Mouse (Mus musculus) kidney, postnatal 0 days (tissue): ENCODE data around the gene Gcc2. TPM values are rescaled to one million over a fixed set of nuclear protein-coding genes. Genes with fewer than 3 reads are reported as not detected.
"Not testable (repeated sequence)": the region's sequence is repeated elsewhere in the genome, so short reads cannot be mapped to it uniquely, and the experiment has no call there.

Source experiments
- ATAC-seq: fragments of 200-750 bp; cut with Nextera tagmentation; replicated peaks from 2 replicates; pipeline ENCODE4 v1.8.0; 2017; ENCODE audit warnings: low read depth, moderate number of reproducible peaks, moderate TSS enrichment, moderate library complexity; ENCODE audit not compliant: low FRiP score
- DNase-seq: peaks from one replicate; pipeline ENCODE4 v3.0.0-alpha.2; 2016; ENCODE audit warnings: low spot score
- H3K27ac ChIP-seq: fragments of 300-500 bp; sonication (generic); 2 replicates; pipeline ENCODE4 v1.5.1; 2014; ENCODE audit warnings: mild to moderate bottlenecking
- H3K27me3 ChIP-seq: fragments of 300-500 bp; sonication (generic); 2 replicates; pipeline ENCODE4 v1.6.1; 2014; ENCODE audit warnings: low read length, mixed read lengths; ENCODE audit not compliant: insufficient read depth
- H3K36me3 ChIP-seq: fragments of 300-500 bp; sonication (generic); 2 replicates; pipeline ENCODE4 v1.6.1; 2014; ENCODE audit warnings: low read length, mixed read lengths; ENCODE audit not compliant: insufficient read depth
- H3K4me1 ChIP-seq: fragments of 300-500 bp; sonication (generic); replicated peaks from 2 replicates; pipeline ENCODE4 v1.6.1; 2014; ENCODE audit warnings: antibody characterized with exemption, low read length, mixed read lengths; ENCODE audit not compliant: insufficient read depth
- H3K4me2 ChIP-seq: fragments of 300-500 bp; sonication (generic); 2 replicates; pipeline ENCODE4 v1.6.1; 2014; ENCODE audit warnings: mild to moderate bottlenecking, low read length, moderate library complexity, mixed read lengths
- H3K4me3 ChIP-seq: fragments of 300-500 bp; sonication (generic); replicated peaks from 2 replicates; pipeline ENCODE4 v1.5.1; 2014; ENCODE audit warnings: low read depth, low read length
- H3K9ac ChIP-seq: fragments of 300-500 bp; sonication (generic); 2 replicates; pipeline ENCODE4 v1.6.1; 2014; ENCODE audit warnings: low read depth, low read length
- H3K9me3 ChIP-seq: fragments of 300-500 bp; sonication (generic); replicated peaks from 2 replicates; pipeline ENCODE4 v1.6.1; 2016; ENCODE audit warnings: low read length, inconsistent platforms, mixed read lengths
- CTCF ChIP-seq: IDR thresholded peaks from 2 replicates; pipeline ENCODE4 v1.5.1; 2016; ENCODE audit warnings: antibody characterized with exemption, low read depth, mild to moderate bottlenecking, moderate library complexity
- WGBS: fragments of 180-500 bp; shearing (Covaris S2); extraction: QIAGEN DNeasy Blood & Tissue Kit; methylation state at CpG from one replicate; pipeline ENCODE4 v1.1.7; 2014; 5-methylcytosine and 5-hydroxymethylcytosine counted together
- polyA plus RNA-seq: library from polyadenylated mRNA; unstranded; fragments of >200 nt; fragmentation: Nextera tagmentation; extraction: Ambion mirVana; gene quantifications from 2 replicates; pipeline ENCODE4 v1.2.1, GENCODE M21; 2015

The Gcc2 gene
- polyA plus RNA-seq, 1 experiment from 2014 or later, result 75.8 TPM

DNA sequence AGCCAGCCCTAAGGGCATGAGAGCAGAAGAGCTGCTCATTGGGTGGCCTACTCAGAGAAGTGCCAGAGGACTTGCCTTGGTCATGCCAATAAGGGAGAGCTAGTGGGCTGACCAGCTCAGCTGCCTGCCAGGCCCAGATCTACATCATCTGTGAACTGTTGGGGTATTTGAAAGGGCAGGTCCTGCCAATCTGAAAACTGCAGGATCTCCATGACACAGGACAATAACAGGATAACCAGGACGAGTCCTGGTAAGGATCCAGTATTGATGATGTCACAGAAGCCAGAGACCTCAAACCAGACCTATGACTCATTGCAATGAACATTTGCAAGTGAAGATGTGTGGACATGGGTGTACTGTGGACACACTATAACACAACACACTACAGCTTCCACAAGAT, 55.5 kb downstream of the Gcc2 start:
- peaks cover 17% of the 10 kb centered on the region for H3K36me3 ChIP-seq
- H3K4me1 ChIP-seq, result no peaks in the 10 kb centered on the region
- no peak overlapping the region for H3K4me2 ChIP-seq
- no peak for DNase-seq
- TF ChIP-seq CTCF, result no peak
- H3K27me3 ChIP-seq, result no peaks in the 10 kb centered on the region
- ATAC-seq, result no peak
- WGBS, result 76% methylated on average over 1 of the region's 1 CpGs
- no peak overlapping the region for H3K27ac ChIP-seq
- H3K9me3 ChIP-seq, result no peaks in the 10 kb centered on the region
- no peak overlapping the region for H3K4me3 ChIP-seq
- no peak overlapping the region for H3K9ac ChIP-seq

DNA sequence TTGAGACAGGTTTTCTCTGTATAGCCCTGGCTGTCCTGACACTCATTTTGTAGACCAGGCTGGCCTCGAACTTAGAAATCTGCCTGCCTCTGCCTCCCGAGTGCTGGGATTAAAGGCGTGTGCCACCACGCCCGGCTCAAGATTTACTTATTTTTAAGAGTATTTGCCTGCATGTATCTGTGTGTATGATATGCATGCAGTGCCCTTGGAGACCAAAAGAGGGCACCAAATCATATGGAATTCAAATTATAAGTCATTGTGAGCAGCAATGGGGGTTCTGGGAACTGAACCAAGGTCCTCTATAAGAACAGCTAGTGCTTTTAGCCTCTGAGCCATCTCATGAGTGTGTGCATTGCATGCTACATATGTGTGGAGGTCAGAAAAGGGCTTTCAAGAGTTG, 57.6 kb downstream of the Gcc2 start:
- Histone ChIP-seq H3K4me3 (no peak overlapping the region), H3K27me3 (no peaks in the 10 kb centered on the region), H3K9ac (no peak overlapping the region), H3K4me2 (no peak overlapping the region), H3K4me1 (no peaks in the 10 kb centered on the region), H3K9me3 (no peaks in the 10 kb centered on the region), H3K36me3 (peaks cover 17% of the 10 kb centered on the region), H3K27ac (no peak overlapping the region)
- no peak for TF ChIP-seq CTCF
- no peak for ATAC-seq
- WGBS, result 97% methylated on average over 5 of the region's 5 CpGs
- no peak for DNase-seq

DNA sequence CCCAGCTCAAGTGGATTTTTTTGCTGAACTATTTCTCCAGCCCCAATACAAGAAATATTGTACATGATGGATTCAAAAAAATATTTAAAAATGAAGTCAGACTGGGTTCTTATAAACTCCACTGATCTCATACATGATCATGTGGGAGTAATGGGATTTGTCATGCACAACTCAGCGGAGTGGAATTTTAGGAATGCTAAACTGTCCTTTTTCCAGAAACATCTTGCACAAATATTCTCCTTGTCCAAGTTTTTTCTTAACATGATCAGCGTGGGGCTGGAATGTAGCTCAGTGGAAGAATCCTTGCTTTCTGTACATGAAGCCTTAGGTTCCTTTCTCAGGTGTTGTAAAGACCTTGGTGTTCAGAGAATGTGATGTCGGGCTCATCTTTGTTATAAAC, 65.6 kb downstream of the Gcc2 start:
- TF ChIP-seq CTCF, result no peak
- Histone ChIP-seq H3K4me1 (peaks cover 10% of the 10 kb centered on the region; the same call in 1 of the 2 replicates), H3K4me3 (no peak overlapping the region), H3K9ac (no peak overlapping the region), H3K27me3 (no peaks in the 10 kb centered on the region), H3K27ac (no peak overlapping the region), H3K9me3 (no peaks in the 10 kb centered on the region), H3K36me3 (no peaks in the 10 kb centered on the region), H3K4me2 (no peak overlapping the region)
- DNase-seq (peak; percentile 37), ATAC-seq (no peak)
- WGBS, result 84% methylated on average over 3 of the region's 3 CpGs

GRCm38 (mm10) chr10:58322361-58323027, 67.2 kb downstream of the Gcc2 start:
- Histone ChIP-seq H3K27ac (peak overlapping the region; percentile 93), H3K27me3 (no peaks in the 10 kb centered on the region), H3K4me3 (0 out of 2 replicates have a peak overlapping the region, but pooled peaks have one; percentile 81), H3K9ac (peak overlapping the region; percentile 45; the same call in 1 of the 2 replicates), H3K4me1 (peaks cover 12% of the 10 kb centered on the region; the same call in 1 of the 2 replicates), H3K36me3 (no peaks in the 10 kb centered on the region), H3K9me3 (no peaks in the 10 kb centered on the region), H3K4me2 (peak overlapping the region; percentile 52)
- no peak for TF ChIP-seq CTCF
- DNase-seq (no peak), ATAC-seq (no peak)
- WGBS, result 29% methylated on average over 6 of the region's 6 CpGs

DNA sequence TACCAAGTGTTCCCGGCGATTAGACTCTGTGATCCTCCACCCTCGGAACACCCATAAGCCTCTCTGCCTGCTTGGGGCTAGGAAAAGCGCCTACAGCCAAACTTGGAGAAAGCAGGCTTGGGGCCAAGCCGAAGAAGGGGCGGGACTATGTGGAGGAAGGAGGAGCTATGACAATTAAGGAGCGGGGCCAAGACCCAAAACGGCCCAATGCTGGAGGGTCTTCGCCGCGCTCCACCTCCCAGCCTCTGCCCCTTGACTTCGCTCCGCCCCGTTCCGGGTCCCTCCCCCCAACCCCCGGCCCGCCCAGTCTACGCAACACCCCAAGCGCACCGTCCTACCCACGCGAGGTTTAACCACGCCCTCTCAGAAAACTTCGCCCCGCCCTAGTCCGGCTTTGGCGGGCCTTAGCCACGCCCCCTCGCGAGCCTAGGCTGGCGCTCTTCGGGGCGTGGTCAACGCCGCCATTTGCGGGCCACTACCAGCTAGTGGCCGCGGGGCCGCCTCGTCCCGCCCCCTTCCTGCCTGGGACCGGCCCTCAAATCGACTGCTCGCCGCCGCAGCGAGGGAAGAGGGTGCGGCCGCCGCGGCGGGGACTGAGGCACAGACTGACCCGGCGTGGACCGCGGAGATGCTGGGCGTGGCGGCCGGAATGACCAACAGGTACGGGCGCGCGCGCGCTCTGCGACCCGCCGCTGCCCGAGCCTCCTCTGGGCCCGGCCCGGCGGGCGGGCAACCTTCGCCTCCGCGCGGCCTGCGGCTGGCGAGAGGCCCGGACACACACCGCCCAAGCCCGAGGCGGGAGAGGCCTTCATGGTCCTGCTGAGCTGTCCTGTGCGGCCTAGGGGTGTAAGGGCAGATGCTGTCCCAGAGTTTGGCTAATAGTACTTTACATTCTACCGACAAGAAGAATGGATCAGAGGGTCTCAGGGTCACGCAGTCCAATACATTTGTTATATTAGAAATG, 68.0 kb downstream of the Gcc2 start, which contains the start of gene Lims1:
Lims1 (plus strand) TSS at position 439 of the 964 bp plus-strand sequence.
- under 1% methylated on average over 75 of the region's 86 CpGs for WGBS

GRCm38 (mm10) chr10:58326271-58326670, 71.0 kb downstream of the Gcc2 start:
- H3K4me3 ChIP-seq, result no peak overlapping the region
- ATAC-seq, result no peak
- H3K9me3 ChIP-seq, result no peaks in the 10 kb centered on the region
- H3K27ac ChIP-seq, result no peak overlapping the region
- no peaks in the 10 kb centered on the region for H3K36me3 ChIP-seq
- DNase-seq, result no peak
- H3K27me3 ChIP-seq, result no peaks in the 10 kb centered on the region
- no peak for TF ChIP-seq CTCF
- H3K4me2 ChIP-seq, result no peak overlapping the region
- H3K9ac ChIP-seq, result no peak overlapping the region
- H3K4me1 ChIP-seq, result peaks cover 12% of the 10 kb centered on the region; the same call in 1 of the 2 replicates
- WGBS, result 35% methylated on average over 3 of the region's 3 CpGs

More for the DNA sequence above, 68.0 kb downstream of the Gcc2 start, which contains the start of gene Lims1:
- TF ChIP-seq CTCF, result peak; percentile 18; the same call in 1 of the 2 replicates
- no peaks in the 10 kb centered on the region for H3K36me3 ChIP-seq
- peak within 1 kb of the TSS; percentile 87 for H3K9ac ChIP-seq
- H3K4me1 ChIP-seq, result peaks cover 12% of the 10 kb centered on the region; the same call in 1 of the 2 replicates
- H3K4me3 ChIP-seq, result peak within 1 kb of the TSS; percentile 81
- DNase-seq (peak; percentile 99), ATAC-seq (peak; percentile 99)
- peak within 1 kb of the TSS; percentile 69 for H3K4me2 ChIP-seq
- peak within 1 kb of the TSS; percentile 93 for H3K27ac ChIP-seq
- no peaks in the 10 kb centered on the region for H3K9me3 ChIP-seq
- H3K27me3 ChIP-seq, result no peaks in the 10 kb centered on the region

- WGBS, result 95% methylated on average over 6 of the region's 6 CpGs
- H3K4me1 ChIP-seq, result peaks cover 12% of the 10 kb centered on the region; the same call in 1 of the 2 replicates
- H3K9ac ChIP-seq, H3K27me3 ChIP-seq, ATAC-seq, H3K36me3 ChIP-seq, H3K4me2 ChIP-seq, H3K9me3 ChIP-seq, H3K27ac ChIP-seq, DNase-seq, H3K4me3 ChIP-seq: not testable (repeated sequence)
Observed at GRCm38 (mm10) chr10:58327836-58328235, 72.5 kb downstream of the Gcc2 start.
